Mouse (Mus musculus) kidney, adult 9 months (tissue): Measurements from ENCODE around the gene Msrb1.
"Not testable (repeated sequence)": the region's sequence is repeated elsewhere in the genome, so short reads cannot be mapped to it uniquely, and the experiment has no call there.

ENCODE experiments used
- DNase-seq: peaks from one replicate; pipeline ENCODE4 v3.0.0; 2022

Gene Msrb1

GRCm38 (mm10) chr17:24720616-24721015 is 15.8 kb upstream of the Msrb1 start:
- peak; percentile 46 for DNase-seq

- DNase-seq = not testable (repeated sequence)
Measured at GRCm38 (mm10) chr17:24721383-24721955, 15.0 kb upstream of the Msrb1 start.

GRCm38 (mm10) chr17:24722220-24722924 is 14.1 kb upstream of the Msrb1 start:
- no peak for DNase-seq

GRCm38 (mm10) chr17:24723122-24723880 is 13.1 kb upstream of the Msrb1 start:
- DNase-seq = no peak

- DNase-seq = no peak
Measured at GRCm38 (mm10) chr17:24723881-24724180, 12.6 kb upstream of the Msrb1 start.

- peak; percentile 99 for DNase-seq
Measured at GRCm38 (mm10) chr17:24724184-24724583, 12.3 kb upstream of the Msrb1 start, which contains the start of gene Ndufb10. Gene Ndufb10, minus strand, starts transcription at chr17:24724478.

- DNase-seq = peak; percentile 9
Measured at GRCm38 (mm10) chr17:24725637-24726390, 10.6 kb upstream of the Msrb1 start.

GRCm38 (mm10) chr17:24727618-24728017 is 8.8 kb upstream of the Msrb1 start, which contains the start of gene Rpl3l:
Gene Rpl3l, plus strand, starts transcription at chr17:24727820.
- DNase-seq = no peak

GRCm38 (mm10) chr17:24728184-24728583 is 8.3 kb upstream of the Msrb1 start:
- DNase-seq = no peak

- DNase-seq = no peak
Measured at GRCm38 (mm10) chr17:24729067-24729466, 7.4 kb upstream of the Msrb1 start.

- no peak for DNase-seq
Measured at GRCm38 (mm10) chr17:24730787-24731186, 5.7 kb upstream of the Msrb1 start.

- peak; percentile 67 for DNase-seq
Measured at GRCm38 (mm10) chr17:24732233-24732935, 4.1 kb upstream of the Msrb1 start.

GRCm38 (mm10) chr17:24733434-24734050 is 2.9 kb upstream of the Msrb1 start:
- DNase-seq = peak; percentile 24

- DNase-seq = no peak
Measured at GRCm38 (mm10) chr17:24734513-24734912, 1.9 kb upstream of the Msrb1 start.

GRCm38 (mm10) chr17:24735446-24735845 is 996 bp upstream of the Msrb1 start:
- DNase-seq = no peak

GRCm38 (mm10) chr17:24737135-24737810 is 831 bp downstream of the Msrb1 start:
- DNase-seq = peak; percentile 78

- DNase-seq = peak; percentile 93
Measured at GRCm38 (mm10) chr17:24738238-24738637, 1.8 kb downstream of the Msrb1 start.

GRCm38 (mm10) chr17:24739926-24740325 is 3.5 kb downstream of the Msrb1 start:
- DNase-seq = no peak

GRCm38 (mm10) chr17:24742307-24742706 is 5.9 kb downstream of the Msrb1 start:
- no peak for DNase-seq

GRCm38 (mm10) chr17:24743896-24744295 is 7.5 kb downstream of the Msrb1 start:
- DNase-seq = no peak

- no peak for DNase-seq
Measured at GRCm38 (mm10) chr17:24744381-24744780, 7.9 kb downstream of the Msrb1 start.
